Mouse (Mus musculus) erythroblast, embryonic 14.5 days (primary cell): Measurements from ENCODE around the gene Elmsan1. TPM values are rescaled to one million over a fixed set of nuclear protein-coding genes. Genes with fewer than 3 reads are reported as not detected.

Experiments
- H3K27me3 ChIP-seq: 2 replicates; pipeline ENCODE4 v1.6.1; 2012; ENCODE audit warnings: inconsistent platforms; ENCODE audit not compliant: control insufficient read depth
- H3K36me3 ChIP-seq: 2 replicates; pipeline ENCODE4 v1.6.1; 2012; ENCODE audit warnings: mild to moderate bottlenecking, inconsistent platforms; ENCODE audit not compliant: control insufficient read depth
- H3K4me1 ChIP-seq: 2 replicates; pipeline ENCODE4 v1.6.1; 2012; ENCODE audit warnings: inconsistent platforms; ENCODE audit not compliant: control insufficient read depth
- H3K4me3 ChIP-seq: replicated peaks from 2 replicates; pipeline ENCODE3; 2012; ENCODE audit warnings: moderate library complexity, mild to moderate bottlenecking, inconsistent platforms
- H3K9me3 ChIP-seq: 2 replicates; pipeline ENCODE4 v1.6.1; 2012; ENCODE audit warnings: low read length, inconsistent platforms, mixed read lengths; ENCODE audit not compliant: control insufficient read depth
- GATA1 ChIP-seq: IDR thresholded peaks from 2 replicates; pipeline ENCODE4 v1.6.1; 2012; ENCODE audit warnings: low read length, inconsistent platforms, mixed read lengths
- TAL1 ChIP-seq: IDR thresholded peaks from 3 replicates; pipeline ENCODE4 v1.6.1; 2012; ENCODE audit warnings: low read length, inconsistent platforms, mixed read lengths
- polyA plus RNA-seq: library from polyadenylated mRNA; stranded (reverse); fragments of >175 nt; gene quantifications from 2 replicates; pipeline ENCODE4 v1.2.3, GENCODE M21; 2012

Gene Elmsan1
- polyA plus RNA-seq, 1 experiment = 2.8 TPM

- TF ChIP-seq TAL1 (no peak), GATA1 (no peak)
- H3K4me3 ChIP-seq = peak overlapping the region; percentile 85
- H3K9me3 ChIP-seq = no peaks in the 10 kb centered on the region
- peaks cover 83% of the 10 kb centered on the region for H3K4me1 ChIP-seq
- peaks cover 31% of the 10 kb centered on the region for H3K36me3 ChIP-seq
- H3K27me3 ChIP-seq = no peaks in the 10 kb centered on the region; the same call in 1 of the 2 replicates
Measured at GRCm38 (mm10) chr12:84217508-84218131, 1.1 kb downstream of the Elmsan1 start.

DNA sequence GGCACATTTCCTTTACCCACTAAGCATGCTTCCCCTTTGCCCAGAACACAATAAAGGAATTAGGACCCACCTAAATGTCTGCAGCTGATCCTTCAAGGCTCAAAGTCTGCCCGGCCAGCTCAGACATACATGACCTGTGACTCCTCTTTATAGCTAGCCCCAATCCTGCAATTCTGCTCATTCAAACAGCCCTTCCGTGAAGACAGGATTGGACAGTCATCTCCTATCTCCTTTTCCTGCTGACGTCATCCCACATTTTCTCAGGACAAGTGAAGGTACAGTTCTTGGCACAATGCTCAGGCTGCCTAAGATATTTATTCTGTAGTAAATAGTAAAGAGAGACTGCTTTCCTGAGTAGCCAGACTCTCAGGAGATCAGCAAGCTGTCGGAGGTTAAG lies 1.6 kb downstream of the Elmsan1 start:
- no peaks in the 10 kb centered on the region for H3K9me3 ChIP-seq
- peaks cover 34% of the 10 kb centered on the region for H3K36me3 ChIP-seq
- no peaks in the 10 kb centered on the region for H3K27me3 ChIP-seq
- H3K4me3 ChIP-seq = peak overlapping the region; percentile 85
- no peak for TF ChIP-seq GATA1
- TF ChIP-seq TAL1 = no peak
- peaks cover 82% of the 10 kb centered on the region for H3K4me1 ChIP-seq

DNA sequence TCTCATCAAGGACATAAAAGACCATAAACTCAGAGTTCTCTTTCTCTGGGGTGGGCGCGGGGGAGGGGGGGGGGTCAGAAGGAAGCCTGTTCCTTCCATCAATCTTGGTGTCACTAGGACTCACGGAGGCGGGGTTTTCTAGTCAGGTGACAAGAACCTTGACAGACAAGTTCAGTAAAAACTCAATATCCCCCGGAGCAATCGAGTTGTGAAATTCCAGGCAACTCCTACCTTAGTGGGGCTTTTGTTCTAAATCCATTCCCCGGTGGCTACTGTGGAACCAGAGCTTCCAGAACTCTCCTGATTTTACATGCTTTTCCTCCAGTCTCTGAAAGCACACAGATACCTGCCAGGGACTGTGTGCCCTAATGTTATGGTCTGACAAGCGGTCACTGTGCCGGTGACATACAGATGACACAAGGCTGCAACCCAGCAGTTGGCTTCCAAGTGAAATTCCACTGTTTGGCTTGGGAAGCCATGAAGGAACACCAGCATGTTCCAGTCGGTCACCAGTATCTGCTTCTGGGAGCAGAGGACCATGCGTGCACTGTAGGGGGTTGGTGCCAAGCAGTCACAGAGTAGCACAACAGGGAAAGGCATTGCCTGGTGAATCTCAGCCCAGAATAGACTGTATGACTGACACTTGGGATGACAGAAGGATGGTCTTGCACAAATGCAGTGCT lies 2.8 kb downstream of the Elmsan1 start:
- Histone ChIP-seq H3K4me3 (no peak overlapping the region), H3K36me3 (peaks cover 42% of the 10 kb centered on the region), H3K4me1 (peaks cover 73% of the 10 kb centered on the region), H3K27me3 (no peaks in the 10 kb centered on the region), H3K9me3 (no peaks in the 10 kb centered on the region)
- TF ChIP-seq GATA1 = no peak
- TF ChIP-seq TAL1 = no peak

DNA sequence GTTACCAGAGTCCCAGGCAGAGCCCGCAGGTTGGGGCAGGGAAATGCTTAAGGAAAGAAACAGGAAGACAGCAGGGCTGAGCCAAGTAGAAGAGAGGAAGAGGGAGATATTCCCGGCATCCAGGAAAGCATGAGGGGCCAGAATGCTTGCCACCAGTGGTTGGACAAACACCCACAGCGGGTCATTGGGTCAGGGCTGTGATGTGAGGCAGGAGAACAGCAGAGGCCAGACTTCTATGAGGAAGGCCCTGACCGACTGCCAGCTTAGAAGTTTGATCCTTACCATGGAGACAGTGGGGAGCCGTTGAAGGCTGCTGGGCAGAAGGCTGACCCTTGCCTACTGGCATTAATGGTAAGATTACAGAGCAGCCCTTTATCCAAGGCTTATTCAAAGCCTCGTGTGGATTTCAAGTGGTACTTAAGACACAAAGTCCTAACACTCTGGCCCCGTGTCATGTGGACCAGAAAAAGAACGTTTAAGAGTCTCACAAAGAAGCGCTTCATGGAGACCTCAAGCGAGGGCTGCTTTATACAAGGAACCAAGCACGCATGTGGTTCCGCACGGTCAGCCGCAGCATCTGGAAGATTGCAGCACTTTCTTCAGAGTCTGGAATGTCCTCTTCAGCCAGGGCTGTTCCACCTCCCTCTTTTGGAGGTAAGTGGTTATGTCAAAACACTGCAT lies 4.0 kb downstream of the Elmsan1 start:
- TF ChIP-seq TAL1 = no peak
- no peak for TF ChIP-seq GATA1
- no peaks in the 10 kb centered on the region for H3K9me3 ChIP-seq
- peaks cover 76% of the 10 kb centered on the region for H3K4me1 ChIP-seq
- peaks cover 54% of the 10 kb centered on the region for H3K36me3 ChIP-seq
- H3K4me3 ChIP-seq = no peak overlapping the region
- H3K27me3 ChIP-seq = no peaks in the 10 kb centered on the region

DNA sequence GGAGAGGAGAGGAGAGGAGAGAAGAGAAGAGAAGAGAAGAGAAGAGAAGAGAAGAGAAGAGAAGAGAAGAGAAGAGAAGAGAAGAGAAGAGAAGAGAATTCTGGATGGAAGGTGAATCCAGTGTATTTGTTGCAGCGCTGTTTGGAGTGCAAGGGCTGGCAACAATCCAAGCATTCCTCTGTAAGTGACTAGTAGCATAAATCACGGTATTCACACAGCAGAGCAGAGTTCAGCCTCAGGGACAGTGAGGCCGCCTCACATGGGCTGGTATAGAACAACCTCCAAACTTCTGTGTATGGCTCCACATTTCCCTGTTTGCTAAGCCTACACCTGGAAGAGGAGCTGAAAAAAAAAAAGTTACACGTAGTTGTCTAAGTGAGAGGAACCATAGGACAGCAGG lies 6.4 kb downstream of the Elmsan1 start:
- TF ChIP-seq GATA1 = no peak
- H3K36me3 ChIP-seq = peaks cover 76% of the 10 kb centered on the region
- H3K4me3 ChIP-seq = no peak overlapping the region
- no peaks in the 10 kb centered on the region for H3K27me3 ChIP-seq
- peaks cover 79% of the 10 kb centered on the region for H3K4me1 ChIP-seq
- no peaks in the 10 kb centered on the region for H3K9me3 ChIP-seq

GRCm38 (mm10) chr12:84211021-84211538 lies 7.6 kb downstream of the Elmsan1 start:
- Histone ChIP-seq H3K36me3 (peaks cover 77% of the 10 kb centered on the region), H3K27me3 (no peaks in the 10 kb centered on the region), H3K9me3 (no peaks in the 10 kb centered on the region), H3K4me1 (peaks cover 81% of the 10 kb centered on the region), H3K4me3 (no peak overlapping the region)
- TF ChIP-seq TAL1 (no peak), GATA1 (no peak)

GRCm38 (mm10) chr12:84210288-84210687 lies 8.4 kb downstream of the Elmsan1 start:
- Histone ChIP-seq H3K9me3 (no peaks in the 10 kb centered on the region), H3K4me1 (peaks cover 82% of the 10 kb centered on the region), H3K36me3 (peaks cover 80% of the 10 kb centered on the region), H3K4me3 (no peak overlapping the region), H3K27me3 (no peaks in the 10 kb centered on the region)
- no peak for TF ChIP-seq GATA1
- TF ChIP-seq TAL1 = no peak

GRCm38 (mm10) chr12:84209093-84209492 lies 9.6 kb downstream of the Elmsan1 start:
- TF ChIP-seq GATA1 = no peak
- Histone ChIP-seq H3K4me3 (no peak overlapping the region), H3K4me1 (peaks cover 84% of the 10 kb centered on the region), H3K27me3 (no peaks in the 10 kb centered on the region), H3K36me3 (peaks cover 76% of the 10 kb centered on the region), H3K9me3 (no peaks in the 10 kb centered on the region)

DNA sequence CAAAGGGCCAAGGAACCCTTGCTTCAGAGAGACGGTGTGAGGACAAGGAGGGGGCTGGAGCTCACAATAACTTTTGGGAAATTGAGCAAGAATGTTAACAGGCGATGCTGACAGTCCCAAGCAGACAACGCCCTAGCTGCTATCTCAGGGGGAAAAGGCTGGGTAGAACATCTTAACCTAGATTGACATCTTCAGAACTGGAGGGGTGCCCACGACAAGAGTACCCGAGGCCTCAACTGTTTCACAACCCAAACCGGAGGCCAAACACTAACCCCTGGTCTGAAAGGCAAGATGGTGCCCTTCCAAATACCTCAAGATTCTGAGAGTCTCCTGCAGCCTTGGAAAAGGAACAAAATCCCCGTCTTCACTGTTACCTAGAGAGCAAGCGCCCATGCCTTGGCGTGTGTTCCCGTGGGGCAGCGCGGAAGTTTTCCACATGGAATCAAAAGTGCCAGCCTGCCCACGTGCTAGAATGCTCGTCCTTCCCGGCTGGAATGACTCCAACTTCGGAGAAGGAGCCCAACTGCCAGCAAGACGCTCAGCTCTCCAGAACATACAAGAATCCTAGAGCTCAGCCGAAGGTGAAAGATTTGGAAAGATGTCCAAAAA lies 11.4 kb downstream of the Elmsan1 start:
- peak overlapping the region; percentile 50 for H3K4me3 ChIP-seq
- no peaks in the 10 kb centered on the region for H3K27me3 ChIP-seq
- H3K9me3 ChIP-seq = no peaks in the 10 kb centered on the region
- TF ChIP-seq TAL1 = no peak
- no peak for TF ChIP-seq GATA1
- peaks cover 88% of the 10 kb centered on the region for H3K4me1 ChIP-seq
- peaks cover 63% of the 10 kb centered on the region for H3K36me3 ChIP-seq
